Mouse (Mus musculus): Measurements from ENCODE around the gene Pard3b. TPM values are rescaled to one million over a fixed set of nuclear protein-coding genes. Genes with fewer than 3 reads are reported as not detected.

Pard3b gene
- total RNA-seq, 2 experiments from 2014 or later: 12.7 to 21.1 TPM

DNA sequence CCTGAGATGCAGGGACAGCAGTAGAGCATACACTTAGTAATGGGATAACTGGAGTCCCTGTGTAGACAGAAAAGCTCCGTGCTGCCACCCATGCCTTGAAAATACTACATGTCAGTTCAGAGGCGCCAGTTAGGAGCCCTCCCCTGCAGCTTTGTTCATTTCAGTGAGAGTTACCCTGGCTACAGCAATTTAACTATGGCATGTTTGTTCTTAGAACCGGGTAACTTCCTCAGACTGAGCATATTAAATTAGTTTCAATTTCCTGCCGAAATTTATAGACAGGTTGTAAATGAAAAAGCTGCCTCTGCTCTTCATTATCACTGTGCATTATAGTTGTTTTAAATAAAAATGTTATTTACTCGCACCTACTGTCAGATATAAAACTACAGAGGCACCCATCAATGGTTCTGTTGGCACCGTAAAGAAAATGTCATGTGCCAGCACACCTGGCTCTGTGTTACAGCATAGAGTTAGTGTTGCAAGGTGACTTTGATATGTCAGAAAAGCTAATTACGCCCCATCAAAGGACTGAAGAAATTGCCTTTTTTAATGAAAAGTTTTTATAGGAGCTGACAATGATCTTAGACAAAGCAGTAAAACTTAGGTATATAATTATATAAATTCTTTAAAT, 289.6 kb downstream of the Pard3b start:
- no peak for DNase-seq

DNA sequence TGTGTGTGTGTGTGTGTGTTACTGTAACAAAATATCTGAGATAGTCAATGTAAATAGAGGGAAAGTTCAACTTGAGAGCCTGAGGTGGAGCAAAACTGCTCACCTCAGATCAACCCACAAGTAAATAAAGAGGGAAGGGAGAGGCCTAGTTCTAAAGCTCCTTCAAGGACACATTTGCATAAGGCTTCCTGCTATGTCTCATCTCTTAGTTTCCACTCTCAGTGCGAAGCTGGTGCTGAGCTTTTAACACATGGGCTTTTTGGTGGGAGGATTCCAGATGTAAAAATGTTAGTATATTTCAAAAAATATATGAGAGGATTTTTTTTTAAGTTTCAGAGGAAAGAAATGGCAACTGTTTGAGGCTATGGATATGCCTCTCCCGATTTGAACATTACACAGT, 294.9 kb downstream of the Pard3b start:
- DNase-seq: no peak

DNA sequence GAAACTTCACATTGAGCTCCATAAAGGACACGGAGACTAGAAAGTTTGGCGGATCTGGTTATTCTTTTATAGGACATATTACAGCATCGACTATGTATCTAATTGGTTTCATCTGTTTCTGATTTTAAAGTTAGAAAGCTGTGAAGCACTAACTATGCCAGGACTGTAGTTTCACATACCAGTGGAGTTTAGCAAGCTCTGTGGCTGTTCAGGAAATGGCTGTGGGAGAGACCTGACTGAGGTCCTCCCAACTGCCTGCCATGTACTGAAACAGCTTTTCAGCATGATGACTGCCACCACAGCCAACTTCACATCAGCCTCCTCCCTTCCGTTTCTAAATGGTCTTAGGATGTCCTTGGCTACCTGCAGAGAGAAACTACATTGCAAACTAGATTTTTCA, 296.1 kb downstream of the Pard3b start:
- DNase-seq: no peak

DNA sequence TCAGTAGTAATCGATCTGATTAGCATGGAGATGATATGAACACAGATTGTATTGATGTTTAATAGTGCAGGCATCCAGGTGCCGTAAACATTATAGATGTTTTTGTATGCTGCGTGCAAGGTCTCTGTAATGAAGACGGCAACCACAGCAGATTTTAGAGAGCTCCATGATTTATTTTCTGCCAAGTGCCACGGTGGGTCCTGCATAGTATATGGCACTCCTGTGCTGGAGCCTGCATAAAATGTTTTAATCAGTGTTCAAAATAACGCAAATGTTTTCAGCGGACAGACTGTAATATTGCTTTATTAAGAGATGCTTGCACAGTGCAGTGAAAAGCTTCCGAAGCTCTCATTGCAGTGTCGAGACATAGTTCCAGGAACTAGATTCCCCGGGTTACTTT, 301.3 kb downstream of the Pard3b start:
- DNase-seq: no peak

DNA sequence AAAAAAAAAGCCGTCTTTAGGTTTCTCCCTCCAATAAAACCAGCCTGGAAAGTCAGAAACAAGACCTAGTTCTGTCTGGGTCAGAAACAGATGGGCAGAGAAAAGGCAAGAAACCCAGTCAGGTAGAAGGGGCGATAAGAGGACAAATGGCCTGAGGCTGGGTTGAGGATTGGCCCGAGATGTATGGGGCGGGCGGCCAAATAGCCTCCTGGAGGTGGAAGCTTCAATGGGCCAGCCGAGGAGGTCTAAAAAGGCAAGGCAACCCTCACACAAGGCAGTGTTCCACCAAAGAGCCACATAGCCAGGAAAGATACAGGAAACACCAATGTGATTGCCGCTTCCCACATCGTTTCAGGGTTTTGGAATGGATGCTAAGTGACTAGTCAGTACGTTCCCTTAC, 322.9 kb downstream of the Pard3b start:
- DNase-seq: no peak

DNA sequence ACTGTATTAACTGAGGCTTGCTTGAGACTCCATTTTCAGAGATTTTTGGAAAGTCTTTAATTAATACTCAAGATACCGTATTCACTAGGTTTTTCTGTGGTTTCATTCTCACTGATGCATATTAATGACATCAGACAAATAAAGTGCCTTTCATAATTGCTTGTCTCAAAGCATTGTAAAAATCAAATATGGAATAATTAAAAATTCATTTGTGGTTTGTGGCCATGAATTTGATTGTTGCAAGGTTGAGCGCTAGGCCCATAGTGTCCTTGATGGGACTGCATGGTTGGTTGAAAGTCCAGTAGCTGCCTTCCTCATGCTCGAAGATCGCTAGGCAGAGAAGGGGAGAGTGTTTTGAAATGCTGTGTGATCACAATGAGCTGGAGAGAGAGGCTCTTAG, 323.9 kb downstream of the Pard3b start:
- DNase-seq: no peak

DNA sequence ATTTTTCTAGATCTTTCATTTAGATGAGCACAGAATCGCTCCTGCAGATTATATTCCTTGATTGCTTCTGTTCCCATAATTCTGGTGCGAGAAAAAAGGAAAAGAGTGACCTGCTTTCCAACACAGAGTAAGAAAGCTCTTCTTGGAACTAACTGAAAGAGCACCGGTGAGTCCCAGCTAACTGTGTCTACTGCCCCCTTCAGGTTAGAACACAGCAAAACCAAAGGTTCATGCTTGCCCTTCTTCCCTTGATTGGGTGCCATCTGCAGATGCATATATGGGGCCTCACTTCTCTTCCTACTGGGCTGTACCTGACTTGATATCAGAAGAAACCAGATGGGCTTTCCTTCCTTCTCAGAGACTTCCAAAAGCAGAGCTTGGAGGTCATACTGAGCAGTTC, 328.5 kb downstream of the Pard3b start:
- DNase-seq: no peak

DNA sequence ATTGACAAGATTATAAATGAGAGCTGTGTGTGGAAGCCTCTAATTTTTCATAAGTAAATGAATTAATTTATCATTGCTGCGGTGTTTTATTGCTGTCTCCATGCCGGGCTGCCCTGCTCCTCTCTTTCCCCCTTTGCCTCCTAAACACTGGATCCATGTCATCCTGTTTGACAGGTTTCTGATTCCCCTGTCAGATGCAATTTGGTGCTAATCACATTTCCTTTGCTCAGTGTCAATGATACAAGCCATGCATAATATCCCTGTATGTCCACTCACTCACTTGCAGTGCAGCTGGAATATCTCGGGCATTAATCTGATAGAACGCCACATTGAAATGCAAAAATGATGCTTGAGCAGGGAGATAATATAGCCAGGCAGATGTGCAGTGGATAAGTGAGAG, 329.2 kb downstream of the Pard3b start:
- DNase-seq: no peak

DNA sequence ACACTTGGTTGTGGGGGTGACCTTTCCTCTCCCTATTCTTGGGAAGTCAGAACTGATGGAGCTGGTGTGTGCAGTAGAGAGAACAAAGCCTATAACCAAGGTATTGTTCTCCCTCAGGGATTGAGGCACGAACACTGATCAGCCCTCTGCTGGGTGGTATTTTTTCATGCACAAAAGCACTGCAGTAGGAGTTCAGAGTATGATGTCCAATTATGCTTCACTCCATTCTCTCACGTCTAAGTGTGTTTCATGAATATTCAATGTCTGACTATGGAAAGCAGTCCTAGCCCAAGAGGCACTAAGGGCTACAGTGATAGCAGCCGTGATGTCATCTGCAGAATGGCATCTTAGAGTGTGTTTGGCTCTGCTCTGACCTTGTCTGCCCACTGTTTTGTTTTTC, 359.1 kb downstream of the Pard3b start:
- no peak for DNase-seq

DNA sequence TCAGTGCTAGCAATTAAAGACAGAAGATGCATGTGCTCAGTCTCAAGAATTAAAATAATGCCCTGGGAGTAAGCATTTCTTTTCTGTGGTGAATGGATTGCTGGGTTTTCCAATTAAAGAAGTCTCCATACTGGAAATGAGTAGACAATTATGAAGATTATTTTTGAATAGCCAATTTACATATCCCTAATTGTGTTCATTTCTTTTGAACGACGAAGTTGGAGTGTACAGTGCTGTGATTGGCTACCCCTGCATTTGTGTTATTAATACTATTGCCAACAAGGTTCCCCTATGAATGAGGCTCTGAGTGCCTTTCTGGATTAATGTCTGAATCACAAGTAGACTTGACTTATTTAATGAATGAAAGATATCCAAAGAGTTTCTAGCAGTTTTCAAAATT, 370.2 kb downstream of the Pard3b start:
- DNase-seq: no peak

DNA sequence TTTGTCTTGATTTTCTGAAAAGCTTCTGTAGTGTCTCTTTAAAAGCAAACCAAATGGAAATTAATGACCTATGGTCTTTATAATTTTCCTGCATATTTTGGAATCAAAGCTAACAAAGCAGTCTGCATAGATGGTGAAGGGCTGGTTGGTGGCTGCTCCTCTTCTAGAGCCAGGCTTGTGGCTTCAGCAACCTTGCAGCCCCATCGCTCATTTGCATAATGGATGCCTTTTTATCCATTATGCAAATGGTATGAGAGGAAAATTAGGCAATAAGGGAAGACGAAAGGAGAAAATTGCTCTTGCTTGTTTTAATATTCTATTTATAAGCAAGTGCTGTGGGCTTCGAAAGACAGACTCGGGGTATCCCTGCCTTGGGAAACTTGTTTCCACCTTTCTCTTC, 373.1 kb downstream of the Pard3b start:
- no peak for DNase-seq

DNA sequence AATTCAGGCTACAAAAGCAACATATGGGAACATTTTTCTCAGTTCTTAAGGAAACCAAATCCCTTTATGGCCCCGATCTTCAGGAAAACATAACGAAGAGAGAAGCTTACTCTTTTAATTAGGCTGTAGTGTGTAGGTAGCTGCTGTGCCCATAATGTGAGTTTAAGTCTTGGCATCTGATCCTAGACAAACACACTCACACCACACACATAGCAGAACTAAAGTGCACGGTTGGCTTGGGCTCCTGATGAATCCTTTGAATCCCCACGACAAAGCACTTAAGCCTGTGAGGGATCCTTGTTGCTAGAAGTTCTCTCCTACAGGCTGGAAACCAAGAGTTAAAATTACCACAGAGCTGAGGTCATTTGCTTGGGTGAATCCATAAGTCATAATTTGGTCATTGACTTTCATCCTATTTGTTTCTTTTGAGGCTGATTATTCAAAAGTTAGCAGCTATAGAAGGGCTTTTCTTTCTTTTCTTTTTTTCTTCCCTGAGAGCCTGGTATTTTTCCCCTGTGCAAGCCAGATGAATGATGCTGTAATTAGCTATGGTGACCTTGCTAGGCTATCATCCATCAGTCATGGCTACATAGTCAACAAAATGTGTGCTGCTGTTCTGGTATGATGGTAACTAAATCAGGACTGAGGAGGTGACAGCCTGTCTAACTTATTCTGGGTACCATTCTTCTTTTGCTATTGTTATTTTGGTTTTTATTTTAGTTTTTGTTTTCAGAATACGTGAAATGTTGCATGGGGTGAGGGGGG, 378.1 kb downstream of the Pard3b start:
- DNase-seq: peak; percentile 4

DNA sequence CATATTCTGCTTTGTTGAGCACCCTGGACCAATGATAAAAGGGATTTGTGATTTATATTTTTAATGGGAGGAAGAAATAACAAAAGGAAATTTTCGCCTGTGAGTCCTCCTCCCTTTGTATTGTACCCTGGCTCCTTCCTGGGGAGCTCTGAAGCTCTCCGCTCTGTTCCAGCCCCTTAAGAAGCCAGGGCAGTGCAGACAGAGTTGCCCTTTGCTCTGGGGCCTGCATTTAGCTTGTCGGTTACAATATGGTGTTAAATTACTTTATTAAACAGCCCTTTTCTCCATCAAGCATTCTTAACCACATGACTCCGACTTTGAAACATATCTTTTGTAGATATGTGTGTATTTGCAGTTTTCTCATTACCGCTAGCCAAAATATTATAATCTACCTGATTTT, 379.7 kb downstream of the Pard3b start:
- DNase-seq: no peak

DNA sequence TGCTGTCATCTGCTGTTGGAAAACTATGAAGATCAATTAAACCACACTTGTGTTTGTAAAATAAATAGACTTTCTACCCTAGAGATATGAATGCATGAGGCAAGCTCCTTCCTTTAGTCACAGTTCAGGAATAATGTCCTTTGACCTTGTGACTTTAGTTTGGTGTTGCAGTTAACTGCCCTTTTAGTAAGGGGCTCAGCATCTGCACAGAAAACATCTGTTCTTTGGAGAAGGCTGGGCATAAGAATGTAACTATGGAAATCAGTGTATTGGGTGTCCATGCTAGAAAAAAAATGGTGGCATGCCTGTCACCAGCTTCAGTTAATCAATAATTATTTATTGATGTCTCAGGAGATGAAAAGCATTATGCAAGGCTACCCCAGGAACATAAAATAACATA, 381.1 kb downstream of the Pard3b start:
- DNase-seq: no peak

DNA sequence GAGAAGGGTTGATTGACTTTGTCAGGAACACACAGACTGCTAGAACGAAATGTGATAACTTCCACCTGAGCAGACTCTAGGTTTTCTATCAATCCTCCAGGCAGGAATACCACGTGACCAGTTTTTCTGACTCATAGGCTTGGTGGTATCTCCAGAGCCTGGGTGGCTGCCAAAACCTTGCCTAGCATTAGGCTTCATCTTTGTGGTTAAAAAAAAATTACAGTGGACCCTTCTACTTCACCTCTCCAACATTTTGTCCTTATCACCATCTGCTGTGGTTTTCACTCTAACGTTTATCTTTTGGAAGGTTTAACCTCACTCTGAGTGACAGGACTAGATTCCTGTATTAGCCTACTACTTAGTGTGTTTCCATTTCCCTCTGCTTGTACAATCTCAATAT, 403.1 kb downstream of the Pard3b start:
- peak; percentile 40 for DNase-seq

DNA sequence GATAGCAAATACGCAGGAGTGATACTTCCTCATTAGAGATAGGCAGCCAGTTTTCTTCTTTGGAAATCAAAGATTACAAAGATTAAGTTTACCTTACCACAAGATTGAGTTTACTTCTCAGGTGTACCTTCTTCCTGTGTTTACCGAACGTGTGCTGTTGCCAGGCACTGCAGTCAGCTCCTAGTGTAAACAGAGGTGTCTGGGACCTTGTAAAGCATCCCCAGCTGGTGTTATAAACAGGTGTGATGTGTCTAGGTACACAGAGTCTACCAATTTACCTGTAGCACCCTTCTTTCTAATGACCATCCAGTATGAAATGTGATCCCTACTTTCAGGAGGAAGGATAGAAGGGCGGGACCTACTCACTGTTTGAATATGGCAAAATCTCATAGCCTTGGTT, 410.0 kb downstream of the Pard3b start:
- DNase-seq: no peak

DNA sequence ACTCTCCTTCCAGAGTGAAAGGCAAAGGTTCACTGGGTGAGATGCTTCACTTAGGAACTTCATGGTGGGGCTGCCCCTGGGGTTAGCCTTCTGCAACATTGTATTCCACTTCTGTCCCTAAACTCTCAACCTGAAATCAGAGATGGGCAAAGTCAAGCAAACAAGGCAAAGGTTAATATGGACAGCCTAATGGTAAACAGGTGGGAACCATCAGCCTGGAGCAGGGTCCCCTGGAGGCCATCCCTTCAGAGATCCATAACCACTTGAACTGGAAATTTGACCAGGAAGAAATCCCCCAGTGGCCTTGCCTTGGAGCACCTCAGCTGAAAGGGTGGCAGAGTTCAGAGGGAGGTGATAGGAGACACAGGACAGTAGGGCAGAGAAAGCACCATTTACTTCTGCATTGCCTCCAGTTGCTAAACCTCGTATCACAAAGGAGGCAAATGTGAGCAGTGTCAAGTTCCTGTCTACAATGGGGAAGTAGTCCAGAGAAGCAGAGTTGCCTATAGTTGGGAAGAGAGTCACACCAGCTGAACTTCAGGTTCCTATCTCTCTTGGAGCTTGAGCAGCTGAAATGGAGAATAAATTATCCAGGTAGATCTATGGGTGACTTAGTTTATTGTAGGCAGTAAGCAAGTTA, 412.7 kb downstream of the Pard3b start:
- DNase-seq: peak; percentile 15

DNA sequence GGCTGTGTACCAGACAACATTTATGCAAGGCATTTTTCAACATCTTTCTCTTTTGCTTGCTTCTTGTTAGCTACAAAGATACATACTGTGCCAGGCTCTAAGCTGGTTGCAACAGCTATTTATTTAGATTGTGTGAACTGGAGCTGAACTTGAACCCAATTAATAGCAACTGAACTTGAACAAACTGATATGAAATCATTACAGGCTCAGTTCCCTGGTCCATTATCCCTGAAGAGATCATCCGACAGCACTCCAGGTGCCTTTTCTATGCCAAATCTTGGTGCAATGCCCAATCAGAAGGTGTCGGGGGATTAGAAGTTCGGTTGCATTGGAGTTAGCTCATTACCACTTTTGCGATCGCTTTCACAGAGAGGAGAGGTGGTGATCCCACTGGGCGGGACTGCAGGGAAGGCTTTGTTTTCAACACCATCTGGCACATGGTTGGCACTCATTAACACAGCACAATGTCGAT, 414.6 kb downstream of the Pard3b start:
- DNase-seq: no peak

DNA sequence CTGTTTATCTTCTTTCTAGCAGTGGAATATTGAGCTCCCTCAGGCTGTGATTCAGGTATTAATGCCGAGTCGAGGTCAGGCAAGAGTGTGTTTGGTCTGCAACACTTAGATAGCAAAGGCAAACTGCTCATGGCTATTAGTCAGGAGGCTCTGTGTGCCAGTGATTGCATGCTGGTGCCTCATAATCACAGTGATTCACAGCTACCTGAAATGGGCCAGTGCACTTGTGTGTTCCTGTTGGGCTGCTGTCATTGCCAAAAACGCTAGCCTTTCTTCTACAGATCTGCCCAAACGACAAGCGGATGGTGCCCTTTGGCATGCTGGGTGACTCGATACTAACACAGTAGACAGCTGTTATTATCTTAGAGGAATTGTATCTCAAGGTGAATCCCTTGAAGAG, 416.7 kb downstream of the Pard3b start:
- DNase-seq: no peak

DNA sequence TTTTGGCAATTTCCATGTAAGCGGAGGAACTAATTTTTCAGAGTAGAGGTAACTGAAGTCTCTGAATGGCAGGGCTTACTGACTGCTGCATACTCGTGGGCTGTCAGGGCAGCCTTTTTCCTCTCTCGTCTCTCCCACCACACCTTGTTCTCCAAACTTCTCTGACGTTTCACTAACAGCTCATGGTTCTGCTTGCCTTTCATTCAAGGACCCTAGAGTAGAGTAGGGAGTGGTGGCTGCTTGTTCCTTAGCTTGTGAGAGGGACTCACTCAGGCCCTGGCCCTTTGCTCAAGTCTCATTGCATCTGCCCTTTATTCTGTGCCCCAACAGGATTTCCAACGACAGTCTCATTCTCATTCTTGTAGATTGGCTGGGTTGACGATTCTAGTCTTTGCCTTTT, 432.0 kb downstream of the Pard3b start:
- DNase-seq: no peak

DNA sequence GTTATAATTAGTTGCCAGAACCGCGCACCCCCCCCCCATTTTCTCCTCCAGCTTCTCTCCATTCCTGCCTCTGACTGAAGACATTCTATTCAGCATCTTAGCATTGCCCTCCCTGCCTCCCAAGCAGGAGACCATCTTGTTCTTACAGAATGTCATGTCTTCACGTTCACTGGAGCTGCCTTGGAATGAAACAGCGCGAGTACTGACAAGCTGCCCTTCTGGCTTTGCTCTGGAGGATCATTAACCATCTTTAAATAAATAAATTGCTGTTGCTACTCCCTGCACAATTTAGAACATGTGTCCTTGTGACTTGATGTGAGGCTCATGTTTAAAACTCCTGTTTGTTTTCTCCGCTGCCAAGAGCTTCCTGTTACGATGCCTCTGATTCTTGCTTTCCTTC, 432.5 kb downstream of the Pard3b start:
- DNase-seq: no peak

DNA sequence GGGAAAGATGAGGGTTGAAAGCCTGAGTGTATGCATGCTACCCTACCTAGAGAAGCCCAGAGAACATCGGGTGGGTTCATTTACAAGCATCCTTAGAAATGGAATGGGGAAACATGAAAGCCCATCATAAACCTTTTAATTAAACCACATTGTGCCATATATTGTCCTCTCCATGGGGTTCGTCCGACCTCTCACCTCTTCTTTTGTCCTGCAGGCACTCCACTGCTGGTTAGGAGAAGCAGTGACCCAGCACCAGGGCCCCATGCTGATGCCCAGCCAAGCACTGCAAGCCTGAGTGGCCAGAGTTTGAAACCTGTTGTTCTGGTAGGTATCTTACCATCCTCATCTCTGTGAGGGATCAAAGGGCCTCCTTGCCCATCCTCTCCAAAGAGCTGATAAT, 437.5 kb downstream of the Pard3b start:
- no peak for DNase-seq

DNA sequence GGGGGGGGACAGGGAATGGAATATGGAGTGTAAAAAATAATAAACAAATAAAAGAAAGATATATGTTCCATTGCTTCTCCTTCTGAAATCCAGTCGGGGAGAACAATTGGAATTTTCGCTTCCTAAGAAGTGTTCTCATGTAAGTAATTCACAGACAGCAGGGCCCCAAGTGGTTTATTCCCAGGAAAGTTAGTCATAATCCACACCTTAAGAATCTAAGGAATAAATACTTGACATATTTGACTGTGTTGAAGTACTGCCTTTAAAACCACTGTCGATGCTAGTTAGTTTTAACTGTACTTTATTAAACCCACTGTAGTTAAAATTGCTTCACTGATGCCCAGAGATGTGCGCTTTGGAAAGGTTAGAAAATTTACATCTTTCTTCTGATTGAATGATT, 442.5 kb downstream of the Pard3b start:
- no peak for DNase-seq

DNA sequence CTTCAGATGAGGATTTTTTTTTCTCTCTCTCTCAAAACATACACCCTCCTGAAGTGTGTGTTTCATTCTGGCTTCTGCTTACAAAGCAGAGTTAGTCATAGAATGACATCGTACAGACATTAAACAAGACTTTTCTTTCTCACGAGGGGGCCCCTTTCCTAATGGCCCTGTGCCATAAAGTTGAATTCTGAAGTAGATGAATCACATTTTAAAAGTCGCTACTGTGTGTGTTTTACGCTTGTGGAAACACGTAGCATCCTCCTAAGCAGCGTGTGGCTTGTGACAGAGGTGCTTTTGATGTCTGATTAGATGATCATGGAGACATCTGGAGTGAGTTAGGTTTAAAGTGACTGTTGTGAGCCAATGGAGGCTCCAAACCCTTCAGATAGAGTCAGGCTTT, 447.4 kb downstream of the Pard3b start:
- DNase-seq: no peak

Data from adrenal gland, postnatal 10 days (tissue).